Mouse (Mus musculus) liver, embryonic 11.5 days (tissue): ENCODE data around the gene Zzz3. TPM values are rescaled to one million over a fixed set of nuclear protein-coding genes. Genes with fewer than 3 reads are reported as not detected.

Source experiments
- ATAC-seq: fragments of 200-750 bp; cut with Nextera tagmentation; replicated peaks from 2 replicates; pipeline ENCODE4 v1.8.0; 2017; ENCODE audit warnings: moderate number of reproducible peaks, mild to moderate bottlenecking, moderate TSS enrichment, moderate library complexity; ENCODE audit not compliant: low FRiP score
- DNase-seq: peaks from one replicate; pipeline ENCODE4 v3.0.0-alpha.2; 2017; ENCODE audit warnings: low spot score
- H3K27ac ChIP-seq: fragments of 300-500 bp; sonication (generic); 2 replicates; pipeline ENCODE4 v1.5.1; 2014; ENCODE audit warnings: mild to moderate bottlenecking, low read depth, low read length, control low read depth
- H3K27me3 ChIP-seq: fragments of 300-500 bp; sonication (generic); replicated peaks from 2 replicates; pipeline ENCODE4 v1.6.1; 2014; ENCODE audit warnings: low read length, mixed read lengths; ENCODE audit not compliant: control insufficient read depth, insufficient read depth
- H3K36me3 ChIP-seq: fragments of 300-500 bp; sonication (generic); 2 replicates; pipeline ENCODE4 v1.6.1; 2014; ENCODE audit warnings: mild to moderate bottlenecking, low read length, moderate library complexity, mixed read lengths; ENCODE audit not compliant: control insufficient read depth, insufficient read depth
- H3K4me1 ChIP-seq: fragments of 300-500 bp; sonication (generic); replicated peaks from 2 replicates; pipeline ENCODE4 v1.6.1; 2014; ENCODE audit warnings: low read length, mixed read lengths; ENCODE audit not compliant: control insufficient read depth, insufficient read depth
- H3K4me2 ChIP-seq: fragments of 300-500 bp; sonication (generic); 2 replicates; pipeline ENCODE4 v1.6.1; 2014; ENCODE audit warnings: mild to moderate bottlenecking, control low read depth, moderate library complexity
- H3K4me3 ChIP-seq: fragments of 300-500 bp; sonication (generic); 2 replicates; pipeline ENCODE4 v1.5.1; 2014; ENCODE audit warnings: low read depth, low read length, control low read depth
- H3K9ac ChIP-seq: fragments of 300-500 bp; sonication (generic); 2 replicates; pipeline ENCODE4 v1.6.1; 2014; ENCODE audit warnings: low read depth, low read length, control low read depth
- H3K9me3 ChIP-seq: fragments of 300-500 bp; sonication (generic); 2 replicates; pipeline ENCODE4 v1.6.1; 2016; ENCODE audit warnings: low read length, inconsistent platforms, mixed read lengths; ENCODE audit not compliant: control insufficient read depth
- WGBS: fragments of 180-500 bp; shearing (Covaris S2); extraction: QIAGEN DNeasy Blood & Tissue Kit; methylation state at CpG from one replicate; pipeline ENCODE4 v1.1.7; 2014; 5-methylcytosine and 5-hydroxymethylcytosine counted together
- polyA plus RNA-seq: library from polyadenylated mRNA; unstranded; fragments of >200 nt; fragmentation: Nextera tagmentation; extraction: Ambion mirVana; gene quantifications from 2 replicates; pipeline ENCODE4 v1.2.1, GENCODE M21; 2014

The Zzz3 gene
- polyA plus RNA-seq, 1 experiment from 2014 or later, result 45.7 TPM

DNA sequence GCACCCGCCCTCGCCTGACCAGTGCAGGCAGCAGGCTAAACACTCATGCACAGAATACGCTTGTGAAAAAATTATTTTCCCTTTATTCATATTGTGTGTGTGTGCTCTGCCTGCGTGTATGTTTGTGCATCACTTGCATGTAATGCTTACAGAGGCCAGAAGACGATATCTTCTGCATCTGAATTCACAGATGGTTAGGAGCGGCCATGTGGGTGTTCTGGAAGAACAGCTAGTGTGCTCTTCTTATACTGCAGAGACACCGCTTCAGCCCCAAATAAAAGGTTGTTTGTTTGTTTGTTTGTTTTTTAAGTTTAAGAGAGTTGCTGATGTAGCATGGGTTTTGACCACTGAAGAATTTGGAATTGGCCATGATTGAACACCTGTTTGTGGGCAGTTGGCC is 10.1 kb downstream of the Zzz3 start:
- H3K4me2 ChIP-seq, result peak overlapping the region; percentile 46; the same call in 1 of the 2 replicates
- no peaks in the 10 kb centered on the region for H3K27me3 ChIP-seq
- H3K36me3 ChIP-seq, result no peaks in the 10 kb centered on the region
- ATAC-seq (no peak; the same call in 1 of the 2 replicates), DNase-seq (no peak)
- peak overlapping the region; percentile 34; the same call in 1 of the 2 replicates for H3K27ac ChIP-seq
- H3K9ac ChIP-seq, result no peak overlapping the region
- H3K4me3 ChIP-seq, result no peak overlapping the region
- H3K4me1 ChIP-seq, result peaks cover 51% of the 10 kb centered on the region
- H3K9me3 ChIP-seq, result no peaks in the 10 kb centered on the region
- WGBS, result 77% methylated on average over 7 of the region's 7 CpGs

DNA sequence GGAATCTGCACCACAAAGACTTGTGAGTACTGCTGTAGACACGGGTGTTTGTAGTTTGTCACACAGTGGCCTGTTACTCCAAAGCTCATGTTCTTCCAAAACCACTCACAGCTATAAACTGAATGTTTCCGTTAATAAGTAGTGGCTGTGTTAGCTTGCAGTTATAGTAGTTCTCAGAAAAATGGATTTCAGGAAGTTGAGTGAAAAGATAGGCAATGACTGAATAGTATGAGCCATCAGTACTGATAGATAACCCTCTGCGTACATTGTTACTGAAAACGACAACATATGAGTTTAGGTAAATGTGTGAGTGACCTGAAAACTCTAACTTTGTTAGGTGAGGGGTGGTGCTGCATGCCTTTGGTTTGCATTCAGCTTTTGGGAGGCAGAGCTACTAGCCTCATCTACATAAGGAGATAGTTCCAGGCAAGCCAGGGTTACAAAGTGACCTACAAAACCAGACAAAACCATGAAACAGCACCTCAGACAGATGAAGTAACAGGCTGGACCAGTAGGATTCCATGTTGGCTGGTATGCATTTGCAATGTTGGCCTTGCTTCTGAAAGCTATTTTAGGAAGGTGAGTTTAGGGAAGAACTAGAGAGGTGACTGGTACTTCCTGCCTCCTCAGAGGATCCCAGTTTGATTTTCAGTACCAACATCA is 10.8 kb downstream of the Zzz3 start:
- ATAC-seq, result peak; percentile 56

GRCm38 (mm10) chr3:152410980-152411551 is 15.8 kb downstream of the Zzz3 start:
- DNase-seq, result no peak
- ATAC-seq, result no peak
- no peaks in the 10 kb centered on the region for H3K9me3 ChIP-seq
- peaks cover 26% of the 10 kb centered on the region for H3K4me1 ChIP-seq
- H3K27ac ChIP-seq, result peak overlapping the region; percentile 19; the same call in 1 of the 2 replicates
- H3K4me3 ChIP-seq, result no peak overlapping the region
- 0 out of 2 replicates have a peak overlapping the region, but pooled peaks have one; percentile 5 for H3K9ac ChIP-seq
- 58% methylated on average over 7 of the region's 7 CpGs for WGBS
- H3K36me3 ChIP-seq, result no peaks in the 10 kb centered on the region
- no peak overlapping the region for H3K4me2 ChIP-seq
- H3K27me3 ChIP-seq, result no peaks in the 10 kb centered on the region

More for the DNA sequence above, 10.8 kb downstream of the Zzz3 start:
- Histone ChIP-seq H3K27me3 (no peaks in the 10 kb centered on the region), H3K9me3 (no peaks in the 10 kb centered on the region), H3K4me1 (peaks cover 58% of the 10 kb centered on the region), H3K4me2 (peak overlapping the region; percentile 46; the same call in 1 of the 2 replicates), H3K27ac (peak overlapping the region; percentile 34; the same call in 1 of the 2 replicates), H3K4me3 (no peak overlapping the region), H3K36me3 (no peaks in the 10 kb centered on the region), H3K9ac (no peak overlapping the region)
- 47% methylated on average over 4 of the region's 4 CpGs for WGBS
- no peak for DNase-seq

DNA sequence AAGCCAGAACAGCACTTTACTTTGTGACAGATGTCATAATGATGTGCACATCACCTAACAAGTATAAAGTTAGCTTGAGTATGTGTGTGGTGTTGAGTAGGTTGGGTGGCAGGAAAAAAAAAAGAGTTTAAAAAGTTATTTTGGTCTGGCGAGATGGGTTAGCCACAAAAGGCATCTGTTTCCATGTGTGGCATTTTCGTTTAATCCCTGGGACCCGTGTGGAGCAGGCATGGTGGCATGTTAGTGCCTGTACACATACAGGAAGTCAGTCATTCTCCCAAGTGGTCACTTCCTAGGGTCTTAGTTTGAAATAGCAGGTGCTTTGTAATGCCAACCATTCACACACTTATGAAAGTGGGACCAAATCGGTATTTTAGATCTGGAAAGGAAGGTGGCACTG is 17.1 kb downstream of the Zzz3 start:
- ATAC-seq (no peak), DNase-seq (no peak)
- H3K4me3 ChIP-seq, result no peak overlapping the region
- no peak overlapping the region for H3K4me2 ChIP-seq
- no peaks in the 10 kb centered on the region for H3K9me3 ChIP-seq
- H3K36me3 ChIP-seq, result no peaks in the 10 kb centered on the region
- peaks cover 14% of the 10 kb centered on the region for H3K4me1 ChIP-seq
- no peak overlapping the region for H3K27ac ChIP-seq
- H3K27me3 ChIP-seq, result no peaks in the 10 kb centered on the region
- H3K9ac ChIP-seq, result no peak overlapping the region
- WGBS, result 83% methylated on average over 4 of the region's 4 CpGs

GRCm38 (mm10) chr3:152428925-152429324 is 33.7 kb downstream of the Zzz3 start:
- DNase-seq, result no peak
- H3K27me3 ChIP-seq, result no peaks in the 10 kb centered on the region
- no peaks in the 10 kb centered on the region; the same call in 1 of the 2 replicates for H3K4me1 ChIP-seq
- no peak for ATAC-seq
- 91% methylated on average over 8 of the region's 8 CpGs for WGBS
- peaks cover 13% of the 10 kb centered on the region; the same call in 1 of the 2 replicates for H3K36me3 ChIP-seq
- no peaks in the 10 kb centered on the region for H3K9me3 ChIP-seq
- no peak overlapping the region for H3K4me3 ChIP-seq
- no peak overlapping the region for H3K4me2 ChIP-seq
- H3K27ac ChIP-seq, result no peak overlapping the region
- H3K9ac ChIP-seq, result no peak overlapping the region

DNA sequence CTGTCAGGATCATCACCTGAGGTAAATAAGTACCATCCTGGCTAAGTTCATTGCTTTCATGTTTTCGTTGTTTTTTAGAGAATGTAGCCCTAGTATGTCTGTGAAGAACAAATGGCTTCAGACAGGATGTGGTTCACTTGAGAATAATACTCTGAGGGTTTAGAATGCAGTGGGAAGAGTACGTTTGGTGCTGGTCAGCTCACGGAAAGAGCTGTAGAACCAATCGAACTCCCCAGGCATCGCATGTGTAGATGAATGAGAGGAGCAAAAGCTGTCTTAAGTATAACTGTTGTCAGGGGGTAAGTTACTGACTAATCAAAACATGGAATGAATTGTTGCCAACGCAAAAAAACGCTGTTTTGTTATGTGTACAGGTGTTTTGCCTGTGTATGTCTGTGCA is 37.4 kb downstream of the Zzz3 start:
- Histone ChIP-seq H3K27me3 (no peaks in the 10 kb centered on the region), H3K9me3 (no peaks in the 10 kb centered on the region), H3K9ac (no peak overlapping the region), H3K36me3 (peaks cover 14% of the 10 kb centered on the region; the same call in 1 of the 2 replicates), H3K4me2 (no peak overlapping the region), H3K27ac (no peak overlapping the region), H3K4me3 (no peak overlapping the region), H3K4me1 (peaks cover 8% of the 10 kb centered on the region)
- ATAC-seq (no peak), DNase-seq (no peak)
- WGBS, result 92% methylated on average over 7 of the region's 7 CpGs

DNA sequence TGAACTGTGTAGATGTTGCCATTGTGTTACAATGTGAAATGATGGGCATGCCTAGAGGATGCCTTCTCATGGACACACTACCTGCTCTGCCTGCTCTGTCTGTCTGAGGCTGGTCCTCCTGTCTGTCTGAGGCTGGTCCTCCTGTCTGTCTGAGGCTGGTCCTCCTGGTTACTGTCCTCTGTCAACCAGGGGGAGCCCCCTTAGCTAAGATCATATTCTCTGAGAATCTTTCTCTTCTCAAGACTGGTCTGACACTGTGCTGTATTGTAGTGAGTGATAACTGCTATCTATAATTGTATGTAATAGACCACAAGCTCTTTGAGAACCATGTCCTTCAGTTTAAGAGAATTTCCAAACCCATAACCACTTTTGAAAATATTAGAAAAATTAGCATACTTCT is 40.3 kb downstream of the Zzz3 start:
- ATAC-seq, result peak; percentile 65
- no peak overlapping the region for H3K4me3 ChIP-seq
- H3K27ac ChIP-seq, result no peak overlapping the region
- peaks cover 7% of the 10 kb centered on the region; the same call in 1 of the 2 replicates for H3K36me3 ChIP-seq
- no peak overlapping the region for H3K9ac ChIP-seq
- DNase-seq, result no peak
- no peak overlapping the region for H3K4me2 ChIP-seq
- H3K9me3 ChIP-seq, result no peaks in the 10 kb centered on the region
- H3K27me3 ChIP-seq, result no peaks in the 10 kb centered on the region
- peaks cover 8% of the 10 kb centered on the region for H3K4me1 ChIP-seq

GRCm38 (mm10) chr3:152438068-152438467 is 42.8 kb downstream of the Zzz3 start:
- WGBS, result 95% methylated on average over 7 of the region's 7 CpGs
- DNase-seq, result no peak
- ATAC-seq, result peak; percentile 44; the same call in 1 of the 2 replicates
- no peaks in the 10 kb centered on the region for H3K9me3 ChIP-seq
- H3K4me3 ChIP-seq, result no peak overlapping the region
- H3K4me2 ChIP-seq, result no peak overlapping the region
- H3K4me1 ChIP-seq, result peaks cover 8% of the 10 kb centered on the region
- H3K27ac ChIP-seq, result no peak overlapping the region
- peaks cover 3% of the 10 kb centered on the region; the same call in 1 of the 2 replicates for H3K36me3 ChIP-seq
- H3K9ac ChIP-seq, result no peak overlapping the region
- no peaks in the 10 kb centered on the region for H3K27me3 ChIP-seq

DNA sequence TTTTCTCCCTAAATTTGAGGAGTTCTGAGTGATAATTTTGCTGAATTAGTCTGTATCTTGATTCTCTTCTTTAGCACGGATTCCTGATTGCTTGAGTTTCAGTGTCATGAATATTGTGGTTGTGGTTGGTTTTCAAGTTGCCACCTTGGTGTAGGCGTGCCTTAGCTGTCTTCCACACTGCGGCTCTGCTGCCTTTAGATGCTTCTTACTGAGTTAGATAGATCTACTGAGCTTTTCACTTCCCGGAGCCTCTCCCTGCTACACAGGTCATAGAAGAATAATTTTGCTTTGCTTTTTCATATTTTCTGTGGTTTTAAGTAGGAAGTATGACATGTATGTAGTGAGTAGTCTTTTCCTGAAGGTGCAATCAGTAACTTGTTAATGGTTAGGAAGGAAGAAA is 47.5 kb downstream of the Zzz3 start:
- Histone ChIP-seq H3K4me2 (no peak overlapping the region), H3K4me1 (no peaks in the 10 kb centered on the region), H3K27ac (no peak overlapping the region), H3K4me3 (no peak overlapping the region), H3K36me3 (no peaks in the 10 kb centered on the region), H3K27me3 (no peaks in the 10 kb centered on the region), H3K9ac (no peak overlapping the region), H3K9me3 (no peaks in the 10 kb centered on the region)
- WGBS, result 88% methylated on average over 4 of the region's 4 CpGs
- DNase-seq (no peak), ATAC-seq (no peak)
